Mouse (Mus musculus) olfactory bulb, adult 2 months (tissue): Measurements from ENCODE around the gene Micall2. TPM values are rescaled to one million over a fixed set of nuclear protein-coding genes. Genes with fewer than 3 reads are reported as not detected.
"Not testable (repeated sequence)": the region's sequence is repeated elsewhere in the genome, so short reads cannot be mapped to it uniquely, and the experiment has no call there.

Experiments used
- H3K27ac ChIP-seq: fragments of 200-500 bp; 2 replicates; pipeline ENCODE4 v1.5.1; 2012; ENCODE audit warnings: low read depth, low read length; ENCODE audit not compliant: insufficient read depth
- H3K4me1 ChIP-seq: fragments of 200-500 bp; 2 replicates; pipeline ENCODE4 v1.6.1; 2012; ENCODE audit warnings: low read length; ENCODE audit not compliant: control insufficient read depth, insufficient read depth
- H3K4me3 ChIP-seq: fragments of 200-500 bp; 2 replicates; pipeline ENCODE4 v1.5.1; 2012; ENCODE audit warnings: mild to moderate bottlenecking, low read depth, low read length, moderate library complexity; ENCODE audit not compliant: insufficient read depth
- CTCF ChIP-seq: fragments of 200-500 bp; IDR thresholded peaks from 2 replicates; pipeline ENCODE4 v1.5.1; 2012; ENCODE audit warnings: low read depth, mild to moderate bottlenecking, low read length, moderate library complexity; ENCODE audit not compliant: insufficient read depth
- POLR2A ChIP-seq: fragments of 200-500 bp; IDR thresholded peaks from 2 replicates; pipeline ENCODE4 v1.6.1; 2012; ENCODE audit warnings: mild to moderate bottlenecking, low read depth, low read length, moderate library complexity; ENCODE audit not compliant: insufficient read depth
- WGBS: fragments of 180-500 bp; shearing (Covaris S2); methylation state at CpG from one replicate; pipeline ENCODE4 v1.1.7; 2018; 5-methylcytosine and 5-hydroxymethylcytosine counted together
- polyA plus RNA-seq: library from polyadenylated mRNA; stranded (reverse); fragments of >200 nt; gene quantifications from 2 replicates; pipeline ENCODE4 v1.2.4, GENCODE M21; 2012; ENCODE audit warnings: low replicate concordance; ENCODE audit not compliant: missing spikeins, insufficient read depth, insufficient read length

Gene Micall2
- polyA plus RNA-seq, 1 experiment: not detected

DNA sequence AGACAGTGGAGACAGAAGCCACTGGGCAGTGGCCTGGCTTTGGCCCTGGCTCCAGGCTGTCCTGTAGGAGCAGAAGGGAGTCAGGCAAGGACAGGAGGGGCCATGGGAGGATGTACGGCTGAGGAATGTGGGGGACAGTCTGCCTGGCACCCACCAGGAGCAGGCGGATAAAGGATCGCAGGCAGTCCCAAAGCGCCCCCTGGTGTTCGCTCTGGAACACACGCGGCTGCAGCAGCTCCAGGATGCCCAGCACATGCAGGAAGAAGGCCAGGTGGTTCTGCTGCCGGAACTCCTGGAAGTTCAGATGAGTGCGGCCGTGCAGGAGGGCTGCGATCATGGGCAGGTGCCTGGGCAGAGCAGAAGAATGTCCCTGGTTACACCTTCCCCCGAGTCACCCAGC, 18.6 kb upstream of the Micall2 start:
- Histone ChIP-seq H3K4me1 (peaks cover 4% of the 10 kb centered on the region; the same call in 1 of the 2 replicates), H3K4me3 (no peak overlapping the region), H3K27ac (no peak overlapping the region)
- peak; percentile 75 for TF ChIP-seq CTCF
- no peak for TF ChIP-seq POLR2A
- WGBS: 29% methylated on average over 12 of the region's 12 CpGs

DNA sequence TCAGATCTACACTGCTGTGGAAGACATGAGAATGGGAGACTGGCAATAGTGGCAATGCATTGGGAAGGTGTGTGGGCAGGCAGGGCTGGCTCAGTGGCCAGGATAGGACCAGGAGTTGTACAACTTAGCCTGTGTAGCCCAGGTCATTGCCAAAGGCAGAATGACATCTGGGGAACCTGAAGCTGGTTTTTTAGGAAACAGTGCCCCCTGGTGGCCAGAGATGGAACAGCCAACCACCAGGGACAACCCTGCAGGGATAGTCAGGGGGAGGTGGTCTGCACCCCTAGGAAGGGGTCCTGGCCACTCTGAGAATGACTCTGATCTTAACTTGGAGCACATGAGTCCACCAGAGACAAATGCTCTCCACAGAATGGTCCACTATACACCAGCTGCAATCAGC, 14.4 kb upstream of the Micall2 start:
- Histone ChIP-seq H3K27ac (no peak overlapping the region), H3K4me1 (no peaks in the 10 kb centered on the region)
- TF ChIP-seq CTCF: peak; percentile 59
- TF ChIP-seq POLR2A: no peak

DNA sequence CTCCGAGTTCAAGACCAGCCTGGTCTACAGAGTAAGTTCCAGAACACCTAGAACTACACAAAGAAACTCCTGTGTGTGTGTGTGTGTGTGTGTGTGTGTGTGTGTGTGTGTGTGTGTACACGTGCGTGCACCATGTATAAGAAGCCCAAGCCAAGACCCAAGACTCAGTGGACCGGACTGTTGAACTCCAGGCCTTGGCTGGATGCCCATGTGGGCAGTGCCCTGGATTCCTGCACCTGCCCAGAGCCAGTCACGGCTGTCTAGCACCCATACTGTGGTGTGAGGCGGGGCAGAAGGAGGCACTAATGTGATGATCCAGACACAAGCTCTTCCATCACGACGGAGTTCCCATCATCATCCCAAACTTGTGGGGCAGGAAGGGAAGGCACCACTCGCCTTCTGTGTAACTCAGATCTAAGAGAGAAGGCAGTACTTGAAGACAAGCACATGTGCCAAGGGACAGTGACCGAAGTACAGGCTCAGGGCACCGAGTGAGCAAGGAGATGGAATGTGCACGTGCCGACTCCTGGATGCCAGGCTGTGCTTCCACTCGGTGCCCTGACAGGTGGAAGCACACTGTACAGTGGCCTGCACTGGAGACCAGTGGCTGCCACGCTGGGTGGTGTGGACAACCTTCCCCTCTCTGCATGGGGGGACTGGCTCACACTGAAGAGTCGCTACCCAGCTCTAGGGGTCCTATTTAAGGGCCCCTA, 13.4 kb upstream of the Micall2 start:
- Histone ChIP-seq H3K4me1 (no peaks in the 10 kb centered on the region), H3K4me3 (no peak overlapping the region), H3K27ac (no peak overlapping the region)
- 77% methylated on average over 16 of the region's 16 CpGs for WGBS
- TF ChIP-seq CTCF: no peak
- no peak for TF ChIP-seq POLR2A

More for the DNA sequence above, 14.4 kb upstream of the Micall2 start:
- H3K4me3 ChIP-seq: no peak overlapping the region

DNA sequence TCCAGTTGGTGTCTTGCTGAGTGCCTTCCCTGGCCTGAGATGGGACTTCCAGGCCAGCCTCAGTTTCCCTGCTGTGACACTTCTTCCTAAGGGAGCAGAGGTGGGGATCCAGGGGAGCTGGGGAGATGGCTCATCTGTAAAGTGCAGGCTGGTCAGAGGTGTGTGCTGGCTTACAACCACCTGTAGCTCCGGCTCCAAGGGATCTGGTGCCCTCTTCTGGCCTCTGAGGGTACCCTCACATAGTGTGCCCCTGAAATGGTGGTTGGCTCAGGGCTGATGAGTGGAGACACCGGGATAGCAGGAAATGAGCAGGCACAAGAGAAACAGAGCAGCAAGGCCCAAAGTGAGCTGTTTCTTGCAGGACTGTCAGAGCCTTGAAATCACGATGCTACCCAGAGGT, 9.6 kb upstream of the Micall2 start:
- TF ChIP-seq CTCF (peak; percentile 60; the same call in 1 of the 2 replicates), POLR2A (no peak)
- no peak overlapping the region for H3K4me3 ChIP-seq
- H3K4me1 ChIP-seq: no peaks in the 10 kb centered on the region
- H3K27ac ChIP-seq: no peak overlapping the region
- WGBS: 6% methylated on average over 3 of the region's 3 CpGs

DNA sequence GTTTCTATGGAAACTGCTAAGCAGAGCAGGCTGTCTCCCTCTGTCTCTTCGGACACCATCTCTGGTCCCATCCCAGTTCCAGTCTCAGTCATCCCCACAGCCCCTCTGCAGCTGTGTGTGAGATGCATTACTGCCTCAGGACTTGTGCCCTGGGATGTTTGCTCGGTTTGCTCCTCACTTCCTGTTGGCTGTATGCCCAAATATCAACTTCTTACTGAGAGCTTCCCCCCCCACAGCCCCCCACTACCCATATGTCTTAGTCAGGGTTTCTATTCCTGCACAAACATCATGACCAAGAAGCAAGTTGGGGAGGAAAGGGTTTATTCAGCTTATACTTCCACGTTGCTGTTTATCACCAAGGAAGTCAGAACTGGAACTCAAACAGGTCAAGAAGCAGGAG, 6.5 kb upstream of the Micall2 start:
- H3K4me1 ChIP-seq, H3K27ac ChIP-seq, H3K4me3 ChIP-seq: not testable (repeated sequence)
- 67% methylated on average over 3 of the region's 3 CpGs for WGBS

DNA sequence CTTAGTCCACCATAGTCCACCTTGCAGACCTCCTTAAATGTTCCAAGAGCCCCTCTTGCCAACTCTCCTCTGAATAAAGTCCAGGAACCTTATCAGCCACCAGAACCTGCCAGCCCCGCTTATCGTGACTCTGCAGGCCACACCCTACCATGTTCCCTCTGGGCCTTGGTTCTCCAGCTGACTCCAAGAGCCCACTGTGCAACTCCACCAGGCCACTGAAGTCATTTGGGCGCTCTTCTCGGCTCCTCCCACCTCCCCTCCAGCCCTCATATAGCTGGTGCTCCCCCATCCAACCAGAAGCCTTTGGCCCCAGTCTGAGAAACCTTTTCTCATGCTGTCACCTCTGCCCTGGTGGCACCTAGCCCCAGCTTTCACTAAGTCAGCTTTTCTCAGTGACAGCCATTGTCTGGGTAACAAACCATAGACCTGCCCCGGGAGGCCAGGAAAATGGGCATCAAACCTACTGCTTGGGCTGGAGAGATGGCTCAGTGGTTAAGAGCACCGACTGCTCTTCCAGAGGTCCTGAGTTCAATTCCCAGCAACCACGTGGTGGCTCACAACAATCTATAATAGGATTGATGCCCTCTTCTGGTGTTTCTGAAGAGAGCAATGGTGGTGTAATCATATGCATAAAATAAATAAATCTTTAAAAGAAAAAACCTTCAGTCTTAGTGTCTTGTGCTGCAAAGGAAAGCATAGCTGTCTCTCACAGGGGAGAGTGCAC, 2.6 kb upstream of the Micall2 start:
- no peak overlapping the region for H3K27ac ChIP-seq
- H3K4me3 ChIP-seq: no peak overlapping the region
- TF ChIP-seq POLR2A: no peak
- no peak for TF ChIP-seq CTCF
- 79% methylated on average over 7 of the region's 7 CpGs for WGBS
- H3K4me1 ChIP-seq: peaks cover 10% of the 10 kb centered on the region

DNA sequence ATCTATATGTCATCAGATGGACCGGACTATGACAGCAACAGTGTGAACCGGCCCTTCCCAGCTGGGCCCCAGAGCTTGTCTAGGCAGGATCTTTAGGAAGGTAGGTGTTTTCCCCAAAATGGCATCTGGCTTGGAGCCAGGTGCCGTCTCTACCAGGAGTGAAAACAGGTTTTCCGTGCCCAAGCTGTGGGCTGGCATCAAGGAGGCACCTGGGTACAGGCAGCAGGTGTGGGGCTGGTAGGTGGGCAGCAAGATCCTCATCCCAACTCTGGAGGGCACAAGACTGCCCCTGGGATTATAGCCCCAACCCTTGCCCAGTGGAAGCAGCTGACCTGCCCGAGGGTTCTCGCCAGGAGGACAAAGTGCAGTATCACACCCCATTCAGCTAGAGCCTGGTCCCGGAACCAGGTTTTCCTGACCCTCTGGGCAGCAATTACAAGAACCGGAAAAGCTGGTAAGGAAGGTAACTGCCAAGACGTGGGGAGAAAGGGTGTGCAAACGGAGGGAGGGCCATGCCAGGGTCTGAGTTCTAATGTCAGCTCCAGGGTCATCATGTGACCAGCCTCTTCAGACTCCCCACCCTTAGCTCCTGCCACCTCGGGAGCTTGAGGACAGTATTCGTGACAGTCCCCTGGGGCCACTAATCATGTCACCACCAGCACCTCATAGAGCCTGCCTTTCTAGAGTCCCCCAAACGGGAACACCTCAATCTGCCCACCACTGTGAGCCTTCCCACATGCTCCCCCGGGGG, 1.9 kb upstream of the Micall2 start:
- 90% methylated on average over 14 of the region's 14 CpGs for WGBS
- H3K27ac ChIP-seq: no peak overlapping the region
- peaks cover 10% of the 10 kb centered on the region for H3K4me1 ChIP-seq
- no peak overlapping the region for H3K4me3 ChIP-seq
- TF ChIP-seq CTCF (no peak), POLR2A (no peak)

DNA sequence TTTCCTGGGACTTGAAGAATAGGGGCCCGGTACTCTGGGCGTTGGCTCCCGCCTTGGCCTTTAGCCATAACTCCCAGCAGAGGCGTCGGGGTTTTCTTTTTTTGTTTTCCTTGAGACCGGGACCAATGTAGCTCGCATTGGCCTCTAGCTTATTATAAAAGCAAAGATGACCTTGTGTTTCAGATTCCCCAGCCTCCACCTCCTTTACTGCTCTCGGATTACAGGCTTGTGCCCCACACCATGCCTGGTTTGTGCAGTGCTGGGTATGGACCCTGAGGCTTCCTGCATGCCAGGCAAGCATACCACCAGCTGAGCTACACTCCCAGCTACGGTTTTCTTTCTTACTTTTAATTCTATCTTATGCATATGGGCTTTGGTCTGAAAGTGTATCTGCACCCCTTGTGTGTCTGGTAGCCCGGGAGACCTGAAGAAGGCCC, 386 bp upstream of the Micall2 start:
- WGBS: 30% methylated on average over 10 of the region's 10 CpGs
- Histone ChIP-seq H3K27ac (no peak overlapping the region), H3K4me3 (no peak overlapping the region), H3K4me1 (peaks cover 14% of the 10 kb centered on the region)
- TF ChIP-seq POLR2A (no peak), CTCF (no peak)

DNA sequence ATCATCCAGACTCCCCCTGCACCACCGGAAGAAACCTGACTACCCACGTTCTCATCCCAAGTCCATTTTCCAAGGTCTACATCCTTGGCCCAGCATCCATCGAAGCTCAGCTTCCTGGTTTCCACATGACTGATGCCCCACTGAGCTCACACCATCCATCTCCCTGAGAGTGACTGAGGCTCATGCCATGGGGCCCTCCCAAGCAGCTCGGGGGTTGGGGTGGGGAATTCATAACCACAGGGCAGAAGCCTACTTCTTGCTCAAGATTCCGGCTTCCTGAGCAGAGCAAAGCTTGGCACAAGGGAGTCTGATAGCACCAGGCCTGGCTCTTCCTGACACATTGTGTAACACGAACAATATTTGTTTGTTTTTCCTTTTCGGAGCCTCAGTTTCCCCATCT, 1.4 kb downstream of the Micall2 start:
- H3K4me3 ChIP-seq: no peak overlapping the region
- H3K4me1 ChIP-seq: peaks cover 24% of the 10 kb centered on the region
- no peak for TF ChIP-seq POLR2A
- no peak for TF ChIP-seq CTCF
- H3K27ac ChIP-seq: no peak overlapping the region
- WGBS: 85% methylated on average over 7 of the region's 7 CpGs
